Mouse (Mus musculus): ENCODE results near the gene Rexo2. TPM values are rescaled to one million over a fixed set of nuclear protein-coding genes. Genes with fewer than 3 reads are reported as not detected.
"Not testable (repeated sequence)": the region's sequence is repeated elsewhere in the genome, so short reads cannot be mapped to it uniquely, and the experiment has no call there.

Rexo2 gene
- polyA plus RNA-seq (2012; rRNA removed) = 48.4 and 51.0 TPM in 2 replicates

DNA sequence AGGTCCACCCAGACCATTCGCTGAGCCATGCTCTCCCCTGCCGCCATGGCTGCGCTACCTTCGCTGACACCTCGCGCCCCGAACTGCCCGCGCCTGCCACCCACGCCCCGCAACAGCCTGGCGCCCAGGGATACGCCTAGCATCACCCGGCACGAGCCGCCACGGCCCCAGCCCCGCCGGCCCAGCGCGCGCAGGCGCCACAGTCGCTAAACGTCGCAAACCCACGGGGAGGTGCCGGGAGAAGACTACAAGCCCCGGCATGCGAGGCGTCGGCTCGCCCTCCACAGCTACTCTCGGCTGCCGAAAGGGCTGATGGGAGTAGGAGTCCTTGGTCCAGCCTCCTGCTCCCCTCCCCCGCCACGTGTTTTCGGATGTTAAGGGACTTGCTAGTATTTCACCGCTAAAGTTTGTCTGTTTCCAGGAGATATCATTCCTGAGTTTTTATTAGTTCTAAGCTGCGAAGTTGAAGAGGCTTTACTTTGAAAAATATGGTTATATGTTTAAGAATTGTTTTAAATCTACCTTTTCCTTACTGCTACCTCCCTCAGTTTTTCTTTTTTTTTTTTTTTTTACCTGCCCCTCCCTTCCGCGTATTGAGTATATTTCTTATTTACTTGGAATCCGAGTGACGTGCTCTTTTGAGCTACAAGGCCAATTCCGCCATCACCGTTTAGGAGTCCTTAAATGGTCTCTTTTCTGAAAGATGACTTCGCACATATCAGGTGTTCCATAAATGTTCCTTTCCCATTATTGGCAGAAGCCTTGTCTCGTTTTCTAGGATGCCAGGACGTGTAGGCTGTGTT is at the start of gene Rexo2:
Rexo2 (minus strand) TSS at position 213 of the 803 bp plus-strand sequence.
- no peaks in the 10 kb centered on the region for H3K27me3 ChIP-seq (ENCODE audit: control insufficient read depth, insufficient read depth, low read length)
- 2% methylated on average over 49 of the region's 49 CpGs for WGBS
- peak; percentile 96 for DNase-seq
- no peak; the same call in none of the 2 replicates for TF ChIP-seq POLR2A (IDR thresholded peaks at IDR 0.05; ENCODE audit: control insufficient read depth, extremely low read depth, insufficient read depth, low read length, poor library complexity)
- peak; percentile 46; the same call in 1 of the 2 replicates for TF ChIP-seq CTCF (IDR thresholded peaks at IDR 0.05; ENCODE audit: borderline replicate concordance, control insufficient read depth, extremely low read depth, insufficient read depth, low read length, poor library complexity)
- H3K36me3 ChIP-seq (ENCODE audit: control insufficient read depth, insufficient read depth, low read length) = no peaks in the 10 kb centered on the region
- H3K4me1 ChIP-seq (replicated peaks; ENCODE audit: control insufficient read depth, insufficient read depth, low read length) = peaks cover 3% of the 10 kb centered on the region
- H3K4me3 ChIP-seq (ENCODE audit: control insufficient read depth, insufficient read depth, low read length) = peak within 1 kb of the TSS; percentile 90
- no peak within 1 kb of the TSS for H3K27ac ChIP-seq (ENCODE audit: control insufficient read depth, insufficient read depth, low read length)

GRCm38 (mm10) chr9:48526520-48526919 is 46.1 kb upstream of the Rexo2 start:
- TF ChIP-seq CTCF (IDR thresholded peaks at IDR 0.05; ENCODE audit: borderline replicate concordance, control insufficient read depth, extremely low read depth, insufficient read depth, low read length, poor library complexity) (no peak), POLR2A (IDR thresholded peaks at IDR 0.05; ENCODE audit: control insufficient read depth, extremely low read depth, insufficient read depth, low read length, poor library complexity) (no peak)
- H3K27me3 ChIP-seq (ENCODE audit: control insufficient read depth, insufficient read depth, low read length) = no peaks in the 10 kb centered on the region
- WGBS = 96% methylated on average over 4 of the region's 4 CpGs
- no peak overlapping the region for H3K27ac ChIP-seq (ENCODE audit: control insufficient read depth, insufficient read depth, low read length)
- peaks cover 4% of the 10 kb centered on the region; the same call in 1 of the 2 replicates for H3K4me1 ChIP-seq (replicated peaks; ENCODE audit: control insufficient read depth, insufficient read depth, low read length)
- DNase-seq = no peak
- H3K36me3 ChIP-seq (ENCODE audit: control insufficient read depth, insufficient read depth, low read length) = no peaks in the 10 kb centered on the region
- H3K4me3 ChIP-seq (ENCODE audit: control insufficient read depth, insufficient read depth, low read length) = no peak overlapping the region

DNA sequence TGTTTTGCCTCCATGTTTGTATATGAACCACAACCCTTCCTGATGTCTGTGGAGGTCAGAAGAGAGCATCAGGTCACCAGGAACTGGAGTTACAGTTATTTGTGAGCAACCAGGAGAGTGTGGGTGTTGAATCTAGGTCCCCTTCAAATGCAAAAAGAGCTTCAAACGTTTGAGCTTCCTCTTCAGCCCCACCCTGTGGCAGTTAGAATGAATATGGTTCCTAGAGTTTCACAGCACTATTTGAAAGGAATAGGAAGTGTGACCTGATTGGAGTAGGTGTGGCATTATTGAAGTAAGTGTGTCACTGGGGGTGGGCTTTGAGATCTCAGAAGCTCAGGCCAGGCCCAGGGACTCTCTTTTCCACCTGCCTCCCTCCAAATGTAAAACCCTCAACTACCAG is 45.1 kb upstream of the Rexo2 start:
- 0% methylated on average over 1 of the region's 1 CpGs for WGBS

GRCm38 (mm10) chr9:48520405-48520804 is 40.0 kb upstream of the Rexo2 start:
- H3K27ac ChIP-seq (ENCODE audit: control insufficient read depth, insufficient read depth, low read length); H3K4me1 ChIP-seq (replicated peaks; ENCODE audit: control insufficient read depth, insufficient read depth, low read length); H3K36me3 ChIP-seq (ENCODE audit: control insufficient read depth, insufficient read depth, low read length); H3K4me3 ChIP-seq (ENCODE audit: control insufficient read depth, insufficient read depth, low read length); DNase-seq; H3K27me3 ChIP-seq (ENCODE audit: control insufficient read depth, insufficient read depth, low read length): not testable (repeated sequence)
- 14% methylated on average over 5 of the region's 7 CpGs for WGBS

More for the DNA sequence above, 45.1 kb upstream of the Rexo2 start:
- TF ChIP-seq CTCF (IDR thresholded peaks at IDR 0.05; ENCODE audit: borderline replicate concordance, control insufficient read depth, extremely low read depth, insufficient read depth, low read length, poor library complexity) (no peak), POLR2A (IDR thresholded peaks at IDR 0.05; ENCODE audit: control insufficient read depth, extremely low read depth, insufficient read depth, low read length, poor library complexity) (no peak)
- H3K4me1 ChIP-seq (replicated peaks; ENCODE audit: control insufficient read depth, insufficient read depth, low read length) = peaks cover 4% of the 10 kb centered on the region; the same call in 1 of the 2 replicates
- no peak overlapping the region for H3K27ac ChIP-seq (ENCODE audit: control insufficient read depth, insufficient read depth, low read length)
- H3K36me3 ChIP-seq (ENCODE audit: control insufficient read depth, insufficient read depth, low read length) = no peaks in the 10 kb centered on the region
- no peak overlapping the region for H3K4me3 ChIP-seq (ENCODE audit: control insufficient read depth, insufficient read depth, low read length)
- no peaks in the 10 kb centered on the region for H3K27me3 ChIP-seq (ENCODE audit: control insufficient read depth, insufficient read depth, low read length)
- no peak for DNase-seq

GRCm38 (mm10) chr9:48517372-48518130 is 37.1 kb upstream of the Rexo2 start:
- H3K4me1 ChIP-seq (replicated peaks; ENCODE audit: control insufficient read depth, insufficient read depth, low read length) = 0 out of 2 replicates have a peak, but pooled peaks cover 2% of the 10 kb centered on the region
- 96% methylated on average over 19 of the region's 19 CpGs for WGBS
- no peaks in the 10 kb centered on the region for H3K36me3 ChIP-seq (ENCODE audit: control insufficient read depth, insufficient read depth, low read length)
- no peak overlapping the region for H3K27ac ChIP-seq (ENCODE audit: control insufficient read depth, insufficient read depth, low read length)
- H3K4me3 ChIP-seq (ENCODE audit: control insufficient read depth, insufficient read depth, low read length) = no peak overlapping the region
- DNase-seq = no peak
- TF ChIP-seq CTCF (IDR thresholded peaks at IDR 0.05; ENCODE audit: borderline replicate concordance, control insufficient read depth, extremely low read depth, insufficient read depth, low read length, poor library complexity) (no peak), POLR2A (IDR thresholded peaks at IDR 0.05; ENCODE audit: control insufficient read depth, extremely low read depth, insufficient read depth, low read length, poor library complexity) (no peak)
- no peaks in the 10 kb centered on the region for H3K27me3 ChIP-seq (ENCODE audit: control insufficient read depth, insufficient read depth, low read length)

DNA sequence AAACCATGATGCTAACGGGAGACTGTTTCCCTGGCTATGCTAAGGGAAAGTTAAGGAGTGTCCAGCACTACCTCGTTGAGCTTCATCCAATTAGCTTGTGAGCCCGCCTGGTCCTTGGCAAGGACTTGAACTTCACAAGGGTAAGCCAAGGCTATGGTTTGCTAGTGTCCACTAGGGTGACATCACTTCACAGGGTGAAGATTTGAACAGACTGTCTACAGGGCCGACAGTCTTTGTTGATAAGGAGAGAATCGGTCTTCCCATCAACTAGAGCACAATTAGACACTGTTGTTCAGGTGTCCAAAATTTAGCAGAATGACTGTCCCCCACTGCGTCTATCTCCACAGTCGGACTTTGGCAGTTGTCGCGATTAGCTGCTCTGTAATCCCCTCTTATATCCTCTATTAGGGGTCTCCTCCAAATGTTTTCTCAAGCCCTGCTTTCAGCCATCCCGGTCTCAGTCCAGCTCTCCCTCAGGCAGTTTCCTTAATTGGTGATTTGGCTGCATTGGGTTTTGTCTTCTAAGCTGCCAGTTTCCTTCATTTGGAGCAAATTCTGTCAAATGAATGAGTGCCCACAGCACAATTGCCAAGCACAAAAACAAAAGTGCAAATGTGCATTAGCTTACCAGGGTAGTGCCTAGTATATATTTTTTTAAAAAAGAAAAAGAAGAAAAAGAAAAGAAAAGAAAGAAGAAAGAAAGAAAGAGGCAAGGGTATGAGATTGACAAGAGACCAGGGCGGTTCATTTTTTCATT is 36.4 kb upstream of the Rexo2 start:
- no peak for DNase-seq
- Histone ChIP-seq H3K27me3 (ENCODE audit: control insufficient read depth, insufficient read depth, low read length) (no peaks in the 10 kb centered on the region), H3K4me1 (replicated peaks; ENCODE audit: control insufficient read depth, insufficient read depth, low read length) (no peaks in the 10 kb centered on the region), H3K27ac (ENCODE audit: control insufficient read depth, insufficient read depth, low read length) (no peak overlapping the region), H3K36me3 (ENCODE audit: control insufficient read depth, insufficient read depth, low read length) (no peaks in the 10 kb centered on the region), H3K4me3 (ENCODE audit: control insufficient read depth, insufficient read depth, low read length) (no peak overlapping the region)
- 97% methylated on average over 11 of the region's 11 CpGs for WGBS
- no peak for TF ChIP-seq CTCF (IDR thresholded peaks at IDR 0.05; ENCODE audit: borderline replicate concordance, control insufficient read depth, extremely low read depth, insufficient read depth, low read length, poor library complexity)
- TF ChIP-seq POLR2A (IDR thresholded peaks at IDR 0.05; ENCODE audit: control insufficient read depth, extremely low read depth, insufficient read depth, low read length, poor library complexity) = no peak

All from thymus, adult 2 months (tissue).